Mouse (Mus musculus): Measurements from ENCODE around the gene Nkg7.

- TF ChIP-seq CTCF (IDR thresholded peaks at IDR 0.05; ENCODE audit: borderline replicate concordance, control insufficient read depth, extremely low read depth, insufficient read depth, low read length, poor library complexity) (no peak), POLR2A (IDR thresholded peaks at IDR 0.05; ENCODE audit: control insufficient read depth, extremely low read depth, insufficient read depth, low read length, poor library complexity) (no peak)
Measured at GRCm38 (mm10) chr7:43475706-43476105, 38.8 kb downstream of the Nkg7 start.
